Mouse (Mus musculus) lung, adult 2 months (tissue): ENCODE results near the gene Eml5. TPM values are rescaled to one million over a fixed set of nuclear protein-coding genes. Genes with fewer than 3 reads are reported as not detected.
A peak's percentile ranks its signal among the peaks of the same experiment; 100 is the strongest.

ENCODE experiments used
- DNase-seq: peaks from one replicate; pipeline ENCODE4 v3.0.0; 2022
- H3K4me1 ChIP-seq: fragments of 200-500 bp; 2 replicates; pipeline ENCODE4 v1.6.1; 2011; ENCODE audit warnings: low read length; ENCODE audit not compliant: control insufficient read depth, insufficient read depth
- H3K4me3 ChIP-seq: fragments of 200-500 bp; replicated peaks from 2 replicates; pipeline ENCODE3; 2011; ENCODE audit warnings: low read depth, mild to moderate bottlenecking, control low read depth, low read length; ENCODE audit errors: extremely low read depth
- CTCF ChIP-seq: fragments of 200-500 bp; IDR thresholded peaks from 2 replicates; pipeline ENCODE4 v1.5.1; 2011; ENCODE audit warnings: mild to moderate bottlenecking, low read length, control low read depth; ENCODE audit not compliant: insufficient read depth
- POLR2A ChIP-seq: fragments of 200-500 bp; IDR thresholded peaks from 2 replicates; pipeline ENCODE4 v1.6.1; 2011; ENCODE audit warnings: low read depth, mild to moderate bottlenecking, control low read depth, low read length, borderline replicate concordance; ENCODE audit errors: extremely low read depth
- WGBS: fragments of 180-500 bp; shearing (Covaris S2); methylation state at CpG from one replicate; pipeline ENCODE4 v1.1.7; 2018; 5-methylcytosine and 5-hydroxymethylcytosine counted together
- polyA plus RNA-seq: library from polyadenylated mRNA; depleted of rRNA; stranded (reverse); fragments of >200 nt; gene quantifications from 2 replicates; pipeline ENCODE4 v1.2.3, GENCODE M21; 2012

Eml5 gene
- polyA plus RNA-seq, 1 experiment = 3.9 TPM

- no peak for DNase-seq
- TF ChIP-seq POLR2A (no peak), CTCF (no peak)
- Histone ChIP-seq H3K4me1 (no peaks in the 10 kb centered on the region; the same call in 1 of the 2 replicates), H3K4me3 (no peak overlapping the region)
- WGBS = 28% methylated on average over 1 of the region's 1 CpGs
These were observed 67.4 kb downstream of the Eml5 start for GRCm38 (mm10) chr12:98833901-98834300.

DNA sequence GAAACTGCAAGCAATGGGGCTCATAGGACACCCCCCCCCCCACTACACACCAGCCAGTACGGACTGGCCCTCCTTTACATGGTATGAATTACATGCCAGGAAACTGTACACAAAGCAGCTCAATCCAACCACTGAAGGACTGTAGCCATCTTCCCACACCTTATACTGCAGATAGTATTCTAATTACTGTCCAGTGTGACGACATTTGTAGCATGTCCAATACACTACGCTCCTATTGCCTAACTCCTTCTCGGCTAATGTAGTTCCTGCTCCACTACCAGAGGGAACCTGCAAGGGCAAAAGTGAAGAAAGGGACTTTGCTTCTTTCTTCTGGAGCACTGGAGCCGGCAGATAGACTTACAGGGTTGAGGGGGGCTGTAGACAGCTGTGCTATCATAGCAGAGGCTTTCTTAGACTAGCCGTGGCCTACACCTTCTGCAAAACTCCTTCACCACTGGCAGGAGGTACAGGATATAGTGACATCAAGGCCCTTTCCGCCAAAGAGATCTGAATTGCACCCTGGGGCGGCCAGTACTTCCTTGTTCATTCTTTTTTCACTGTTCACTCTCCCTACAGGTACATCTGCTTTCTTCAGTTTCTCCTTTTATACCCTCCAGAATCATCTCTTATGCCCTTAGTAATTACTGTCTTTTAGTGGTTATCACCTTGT is 68.2 kb downstream of the Eml5 start:
- TF ChIP-seq POLR2A (no peak), CTCF (no peak)
- no peak for DNase-seq
- WGBS = 74% methylated on average over 8 of the region's 8 CpGs
- Histone ChIP-seq H3K4me1 (no peaks in the 10 kb centered on the region; the same call in 1 of the 2 replicates), H3K4me3 (no peak overlapping the region)

- no peaks in the 10 kb centered on the region; the same call in 1 of the 2 replicates for H3K4me1 ChIP-seq
- no peak overlapping the region for H3K4me3 ChIP-seq
- TF ChIP-seq CTCF (no peak), POLR2A (no peak)
- no peak for DNase-seq
- WGBS = 68% methylated on average over 7 of the region's 7 CpGs
These were observed 70.2 kb downstream of the Eml5 start for GRCm38 (mm10) chr12:98831122-98831521.

- no peak for DNase-seq
- H3K4me1 ChIP-seq = no peaks in the 10 kb centered on the region
- no peak overlapping the region for H3K4me3 ChIP-seq
- 75% methylated on average over 2 of the region's 2 CpGs for WGBS
- no peak for TF ChIP-seq POLR2A
- TF ChIP-seq CTCF = no peak
These were observed 80.5 kb downstream of the Eml5 start for GRCm38 (mm10) chr12:98820781-98821180.

GRCm38 (mm10) chr12:98804078-98804748 is 97.1 kb downstream of the Eml5 start:
- no peak for DNase-seq
- no peak overlapping the region for H3K4me3 ChIP-seq
- WGBS = 88% methylated on average over 3 of the region's 3 CpGs
- TF ChIP-seq CTCF (no peak), POLR2A (no peak)
- no peaks in the 10 kb centered on the region for H3K4me1 ChIP-seq

GRCm38 (mm10) chr12:98802245-98802644 is 99.0 kb downstream of the Eml5 start:
- Histone ChIP-seq H3K4me1 (no peaks in the 10 kb centered on the region), H3K4me3 (no peak overlapping the region)
- TF ChIP-seq POLR2A = no peak
- TF ChIP-seq CTCF = no peak
- no peak for DNase-seq
- 76% methylated on average over 3 of the region's 3 CpGs for WGBS

DNA sequence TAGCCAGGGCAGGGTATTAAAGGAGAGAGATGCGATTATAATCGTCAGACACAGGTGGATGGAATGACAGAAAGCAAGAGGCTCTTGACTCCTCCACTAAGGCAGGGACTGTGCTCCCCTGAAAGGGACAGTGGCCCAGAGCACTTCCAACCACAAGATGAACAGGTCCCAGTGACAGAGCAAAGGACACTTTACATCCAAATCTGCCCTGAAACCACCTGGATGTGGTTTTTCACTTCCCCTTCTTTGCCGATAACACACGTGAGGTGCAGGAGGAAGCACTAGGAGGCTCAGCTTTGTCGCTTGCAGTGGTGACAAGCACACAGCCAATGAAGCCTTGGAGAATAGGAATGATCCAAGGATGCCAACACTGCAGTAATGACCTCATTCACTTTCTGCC is 101.0 kb downstream of the Eml5 start:
- TF ChIP-seq POLR2A (no peak), CTCF (no peak)
- WGBS = 71% methylated on average over 5 of the region's 5 CpGs
- Histone ChIP-seq H3K4me1 (no peaks in the 10 kb centered on the region), H3K4me3 (no peak overlapping the region)
- DNase-seq = no peak

- H3K4me3 ChIP-seq = no peak overlapping the region
- 99% methylated on average over 3 of the region's 3 CpGs for WGBS
- DNase-seq = no peak
- TF ChIP-seq CTCF = no peak
- no peak for TF ChIP-seq POLR2A
- no peaks in the 10 kb centered on the region for H3K4me1 ChIP-seq
These were observed 105.5 kb downstream of the Eml5 start for GRCm38 (mm10) chr12:98795731-98796318.

DNA sequence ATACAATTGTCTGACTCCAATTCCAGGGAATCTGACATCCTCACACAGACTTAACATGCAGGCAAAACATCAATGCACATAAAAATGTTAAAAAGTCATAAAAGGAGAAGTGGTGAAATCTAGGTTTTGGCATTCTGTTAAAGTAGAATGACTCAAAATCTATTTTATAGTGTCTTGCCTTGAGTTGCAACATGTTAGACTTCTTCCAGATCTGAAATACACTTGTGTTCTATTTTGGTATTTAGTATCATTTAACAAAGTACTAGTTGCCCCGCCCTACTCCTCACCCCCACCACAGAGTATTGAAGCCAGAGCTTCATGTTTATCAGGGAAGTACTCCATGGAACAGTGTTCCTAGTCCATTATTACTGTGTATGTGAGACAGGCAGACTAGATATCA is 117.0 kb downstream of the Eml5 start:
- TF ChIP-seq CTCF = no peak
- no peak for TF ChIP-seq POLR2A
- DNase-seq = no peak
- Histone ChIP-seq H3K4me3 (no peak overlapping the region), H3K4me1 (no peaks in the 10 kb centered on the region)
- 97% methylated on average over 1 of the region's 1 CpGs for WGBS

GRCm38 (mm10) chr12:98779148-98779547 is 122.1 kb downstream of the Eml5 start:
- WGBS = 70% methylated on average over 4 of the region's 4 CpGs
- Histone ChIP-seq H3K4me1 (no peaks in the 10 kb centered on the region), H3K4me3 (no peak overlapping the region)
- TF ChIP-seq POLR2A (no peak), CTCF (peak; percentile 52)
- DNase-seq = peak; percentile 12

DNA sequence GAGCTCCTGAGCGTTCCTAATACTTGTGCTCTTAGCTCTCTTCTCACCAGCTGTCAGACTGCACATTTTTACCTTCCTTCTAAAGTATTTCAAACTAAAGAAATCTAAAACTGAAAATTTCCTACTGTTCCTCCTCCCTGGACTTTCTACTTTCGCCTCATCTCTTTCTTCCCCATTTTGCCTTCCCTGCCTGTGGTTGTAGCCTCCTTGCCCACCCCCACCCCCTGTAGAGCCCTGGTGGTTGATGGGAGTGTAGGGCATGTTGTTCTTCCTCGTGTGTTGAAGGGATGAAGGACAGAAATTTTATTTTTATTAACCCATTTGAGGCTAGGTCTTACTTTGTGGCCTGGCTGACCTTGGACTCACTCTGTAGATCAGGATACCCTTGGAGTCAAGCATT is 123.8 kb downstream of the Eml5 start:
- TF ChIP-seq CTCF (no peak), POLR2A (no peak)
- 64% methylated on average over 3 of the region's 3 CpGs for WGBS
- Histone ChIP-seq H3K4me1 (no peaks in the 10 kb centered on the region), H3K4me3 (no peak overlapping the region)
- no peak for DNase-seq
